Mouse (Mus musculus) olfactory bulb, adult 2 months (tissue): ENCODE results near the gene 1700024P04Rik.

Experiments
- CTCF ChIP-seq: fragments of 200-500 bp; IDR thresholded peaks from 2 replicates; pipeline ENCODE4 v1.5.1; 2012; ENCODE audit warnings: low read depth, mild to moderate bottlenecking, low read length, moderate library complexity; ENCODE audit not compliant: insufficient read depth
- POLR2A ChIP-seq: fragments of 200-500 bp; IDR thresholded peaks from 2 replicates; pipeline ENCODE4 v1.6.1; 2012; ENCODE audit warnings: mild to moderate bottlenecking, low read depth, low read length, moderate library complexity; ENCODE audit not compliant: insufficient read depth

- TF ChIP-seq CTCF (no peak), POLR2A (no peak)
These were observed 28.7 kb downstream of the 1700024P04Rik start for GRCm38 (mm10) chr13:98955676-98956075.
